Mouse (Mus musculus): ENCODE measurements around the gene Bcam. TPM values are rescaled to one million over a fixed set of nuclear protein-coding genes. Genes with fewer than 3 reads are reported as not detected.
A peak's percentile ranks its signal among the peaks of the same experiment; 100 is the strongest.

The Bcam gene
- polyA plus RNA-seq, 1 experiment from 2014 or later = 68.3 TPM

GRCm38 (mm10) chr7:19713598-19713997 lies 57.2 kb downstream of the Bcam start:
- Histone ChIP-seq H3K4me1 (peaks cover 25% of the 10 kb centered on the region), H3K27me3 (replicated peaks; ENCODE audit: low read depth, poor library complexity, severe bottlenecking) (no peaks in the 10 kb centered on the region), H3K36me3 (replicated peaks) (peaks cover 75% of the 10 kb centered on the region), H3K9me3 (no peaks in the 10 kb centered on the region), H3K27ac (replicated peaks) (no peak overlapping the region), H3K4me3 (peak overlapping the region; percentile 100; the same call in 1 of the 2 replicates)
- no peak for DNase-seq (ENCODE audit: low spot score)
- WGBS = 88% methylated on average over 9 of the region's 9 CpGs

- H3K9me3 ChIP-seq = no peaks in the 10 kb centered on the region
- peak overlapping the region; percentile 100; the same call in 1 of the 2 replicates for H3K4me3 ChIP-seq
- H3K36me3 ChIP-seq (replicated peaks) = peaks cover 75% of the 10 kb centered on the region
- peaks cover 25% of the 10 kb centered on the region for H3K4me1 ChIP-seq
- no peak overlapping the region for H3K27ac ChIP-seq (replicated peaks)
- WGBS = 57% methylated on average over 4 of the region's 4 CpGs
- DNase-seq (ENCODE audit: low spot score) = peak; percentile 30
- no peaks in the 10 kb centered on the region for H3K27me3 ChIP-seq (replicated peaks; ENCODE audit: low read depth, poor library complexity, severe bottlenecking)
Observed at GRCm38 (mm10) chr7:19713196-19713595, 57.6 kb downstream of the Bcam start.

GRCm38 (mm10) chr7:19712414-19712813 lies 58.4 kb downstream of the Bcam start:
- no peak for DNase-seq (ENCODE audit: low spot score)
- Histone ChIP-seq H3K27ac (replicated peaks) (no peak overlapping the region), H3K4me1 (peaks cover 25% of the 10 kb centered on the region), H3K9me3 (no peaks in the 10 kb centered on the region), H3K27me3 (replicated peaks; ENCODE audit: low read depth, poor library complexity, severe bottlenecking) (no peaks in the 10 kb centered on the region), H3K36me3 (replicated peaks) (peaks cover 75% of the 10 kb centered on the region), H3K4me3 (no peak overlapping the region)
- WGBS = 82% methylated on average over 4 of the region's 4 CpGs

- no peak for DNase-seq (ENCODE audit: low spot score)
- Histone ChIP-seq H3K27me3 (replicated peaks; ENCODE audit: low read depth, poor library complexity, severe bottlenecking) (no peaks in the 10 kb centered on the region), H3K4me1 (peaks cover 15% of the 10 kb centered on the region), H3K4me3 (no peak overlapping the region), H3K36me3 (replicated peaks) (peaks cover 82% of the 10 kb centered on the region), H3K9me3 (no peaks in the 10 kb centered on the region), H3K27ac (replicated peaks) (no peak overlapping the region)
- 94% methylated on average over 10 of the region's 10 CpGs for WGBS
Observed at GRCm38 (mm10) chr7:19710650-19711049, 60.2 kb downstream of the Bcam start.

Other genes starting within 250 kb of the Bcam start
- 20.7 and 22.9 TPM in 2 replicates for gene Ppp1r37, start 207.9 kb downstream of the Bcam start, polyA plus RNA-seq (2016; fragmentation: Nextera tagmentation; extraction: Ambion mirVana)
- 0.41 and 0.44 TPM in 2 replicates for gene Zfp296, start 193.7 kb downstream of the Bcam start, polyA plus RNA-seq (2016; fragmentation: Nextera tagmentation; extraction: Ambion mirVana)
- gene Gemin7, start 193.4 kb downstream of the Bcam start, polyA plus RNA-seq (2016; fragmentation: Nextera tagmentation; extraction: Ambion mirVana) = 187 and 191 TPM in 2 replicates
- 58.0 and 58.9 TPM in 2 replicates for gene Clasrp, start 166.5 kb downstream of the Bcam start, polyA plus RNA-seq (2016; fragmentation: Nextera tagmentation; extraction: Ambion mirVana)
- 3.5 and 4.2 TPM in 2 replicates for gene Relb, start 141.6 kb downstream of the Bcam start, polyA plus RNA-seq (2016; fragmentation: Nextera tagmentation; extraction: Ambion mirVana)
- gene Clptm1, start 106.0 kb downstream of the Bcam start, polyA plus RNA-seq (2016; fragmentation: Nextera tagmentation; extraction: Ambion mirVana) = 82.7 and 86.4 TPM in 2 replicates
- 0.29 and 0.47 TPM in 2 replicates for gene Apoc2, start 93.1 kb downstream of the Bcam start, polyA plus RNA-seq (2016; fragmentation: Nextera tagmentation; extraction: Ambion mirVana)
- not detected in 2 replicates for gene Gm44805, start 89.6 kb downstream of the Bcam start, polyA plus RNA-seq (2016; fragmentation: Nextera tagmentation; extraction: Ambion mirVana)
- 0.09 TPM in 1 of 2 replicates, not detected in the other for gene Apoc4, start 89.5 kb downstream of the Bcam start, polyA plus RNA-seq (2016; fragmentation: Nextera tagmentation; extraction: Ambion mirVana)
- gene Apoc1, start 78.4 kb downstream of the Bcam start, polyA plus RNA-seq (2016; fragmentation: Nextera tagmentation; extraction: Ambion mirVana) = 3.6 and 4.7 TPM in 2 replicates
- 135 and 168 TPM in 2 replicates for gene Apoe, start 71.8 kb downstream of the Bcam start, polyA plus RNA-seq (2016; fragmentation: Nextera tagmentation; extraction: Ambion mirVana)
- 216 and 221 TPM in 2 replicates for gene Tomm40, start 55.6 kb downstream of the Bcam start, polyA plus RNA-seq (2016; fragmentation: Nextera tagmentation; extraction: Ambion mirVana)
- gene Nectin2, start 20.5 kb downstream of the Bcam start, polyA plus RNA-seq (2016; fragmentation: Nextera tagmentation; extraction: Ambion mirVana) = 110 TPM in 2 replicates
- 1.9 and 2.9 TPM in 2 replicates for gene Cblc, start 25.8 kb upstream of the Bcam start, polyA plus RNA-seq (2016; fragmentation: Nextera tagmentation; extraction: Ambion mirVana)
- 1.7 TPM in 2 replicates for gene Bcl3, start 51.8 kb upstream of the Bcam start, polyA plus RNA-seq (2016; fragmentation: Nextera tagmentation; extraction: Ambion mirVana)
- gene Gm19345, start 81.0 kb upstream of the Bcam start, polyA plus RNA-seq (2016; fragmentation: Nextera tagmentation; extraction: Ambion mirVana) = not detected in 2 replicates
- gene Ceacam16, start 90.3 kb upstream of the Bcam start, polyA plus RNA-seq (2016; fragmentation: Nextera tagmentation; extraction: Ambion mirVana) = not detected in 2 replicates
- not detected in 2 replicates for gene Ceacam19, start 116.9 kb upstream of the Bcam start, polyA plus RNA-seq (2016; fragmentation: Nextera tagmentation; extraction: Ambion mirVana)
- 8.2 and 8.8 TPM in 2 replicates for gene Pvr, start 150.1 kb upstream of the Bcam start, polyA plus RNA-seq (2016; fragmentation: Nextera tagmentation; extraction: Ambion mirVana)
- 0.21 TPM in 1 of 2 replicates, not detected in the other for gene Igsf23, start 179.7 kb upstream of the Bcam start, polyA plus RNA-seq (2016; fragmentation: Nextera tagmentation; extraction: Ambion mirVana)
- not detected in 2 replicates for gene Ceacam20, start 194.4 kb upstream of the Bcam start, polyA plus RNA-seq (2016; fragmentation: Nextera tagmentation; extraction: Ambion mirVana)
- not detected in 2 replicates for gene Nlrp9b, start 220.4 kb upstream of the Bcam start, polyA plus RNA-seq (2016; fragmentation: Nextera tagmentation; extraction: Ambion mirVana)

Data from embryonic facial prominence, embryonic 10.5 days (tissue).